Mouse (Mus musculus): ENCODE data around the gene Erv3.
"Not testable (repeated sequence)": the region's sequence is repeated elsewhere in the genome, so short reads cannot be mapped to it uniquely, and the experiment has no call there.

The Erv3 gene

GRCm38 (mm10) chr2:131864262-131864796, 4.8 kb upstream of the Erv3 start:
- no peak for DNase-seq (ENCODE audit: low read depth, low spot score)

- peak; percentile 63 for DNase-seq (ENCODE audit: low read depth, low spot score)
Observed at GRCm38 (mm10) chr2:131863472-131863871, 3.9 kb upstream of the Erv3 start.

- DNase-seq (ENCODE audit: low read depth, low spot score), result no peak
Observed at GRCm38 (mm10) chr2:131862617-131863275, 3.2 kb upstream of the Erv3 start.

GRCm38 (mm10) chr2:131857838-131858237, 1.7 kb downstream of the Erv3 start:
- DNase-seq (ENCODE audit: low read depth, low spot score), result no peak

GRCm38 (mm10) chr2:131853719-131854118, 5.8 kb downstream of the Erv3 start:
- DNase-seq (ENCODE audit: low read depth, low spot score), result no peak

GRCm38 (mm10) chr2:131851333-131852092, 8.0 kb downstream of the Erv3 start:
- peak; percentile 76 for DNase-seq (ENCODE audit: low read depth, low spot score)

GRCm38 (mm10) chr2:131850047-131850446, 9.5 kb downstream of the Erv3 start:
- no peak for DNase-seq (ENCODE audit: low read depth, low spot score)

GRCm38 (mm10) chr2:131847501-131848359, 11.8 kb downstream of the Erv3 start:
- DNase-seq (ENCODE audit: low read depth, low spot score), result peak; percentile 90

- no peak for DNase-seq (ENCODE audit: low read depth, low spot score)
Observed at GRCm38 (mm10) chr2:131846811-131847210, 12.7 kb downstream of the Erv3 start.

GRCm38 (mm10) chr2:131846132-131846710, 13.3 kb downstream of the Erv3 start:
- DNase-seq (ENCODE audit: low read depth, low spot score), result no peak

GRCm38 (mm10) chr2:131845671-131846070, 13.9 kb downstream of the Erv3 start:
- DNase-seq (ENCODE audit: low read depth, low spot score), result no peak

- no peak for DNase-seq (ENCODE audit: low read depth, low spot score)
Observed at GRCm38 (mm10) chr2:131842568-131842967, 17.0 kb downstream of the Erv3 start.

GRCm38 (mm10) chr2:131841321-131841693, 18.2 kb downstream of the Erv3 start:
- no peak for DNase-seq (ENCODE audit: low read depth, low spot score)

- DNase-seq (ENCODE audit: low read depth, low spot score), result peak; percentile 55
Observed at GRCm38 (mm10) chr2:131840611-131841320, 18.8 kb downstream of the Erv3 start.

- DNase-seq (ENCODE audit: low read depth, low spot score), result no peak
Observed at GRCm38 (mm10) chr2:131834296-131834695, 25.3 kb downstream of the Erv3 start.

GRCm38 (mm10) chr2:131831861-131832260, 27.7 kb downstream of the Erv3 start:
- DNase-seq (ENCODE audit: low read depth, low spot score), result no peak

- not testable (repeated sequence) for DNase-seq (ENCODE audit: low read depth, low spot score)
Observed at GRCm38 (mm10) chr2:131830945-131831344, 28.6 kb downstream of the Erv3 start.

- peak; percentile 54 for DNase-seq (ENCODE audit: low read depth, low spot score)
Observed at GRCm38 (mm10) chr2:131827999-131828975, 31.3 kb downstream of the Erv3 start.

GRCm38 (mm10) chr2:131827026-131827687, 32.4 kb downstream of the Erv3 start:
- no peak for DNase-seq (ENCODE audit: low read depth, low spot score)

Measured in telencephalon, adult 2 months (tissue).